Comparison of ENCODE assay signal across 21 mouse cellular contexts in the genomic region with DNA sequence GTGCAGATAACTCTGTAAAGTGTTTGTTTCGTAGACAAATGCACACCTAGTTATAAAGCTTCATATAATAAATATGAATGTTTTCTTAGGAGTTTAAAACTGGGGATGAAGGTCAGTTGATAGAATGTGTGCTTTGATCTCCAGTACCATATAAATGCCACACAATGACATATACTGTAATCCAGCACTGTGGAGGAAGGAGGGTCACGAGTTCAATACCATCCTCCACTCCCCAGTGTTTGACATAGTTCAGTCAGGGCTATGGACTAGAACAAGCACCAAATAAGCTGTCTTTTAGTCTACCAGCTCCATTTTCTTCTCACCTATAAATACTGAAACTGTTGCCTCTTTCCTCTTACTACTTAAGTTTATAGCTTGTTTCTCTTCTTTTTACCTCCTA.
"Had no signal": no experiment of that assay in that cellular context is flagged by ENCODE, and none has a peak within 500 bp of the region (broad histone marks: within the 10 kb centered on the region; RNA-seq: fewer than 3 reads in every experiment).

No protein-coding gene starts in this region.

- H3K9me3 ChIP-seq: heart, embryonic 13.5 days; heart, embryonic 15.5 days; hindbrain, embryonic 13.5 days; hindbrain, embryonic 15.5 days; limb, embryonic 10.5 days; limb, embryonic 12.5 days had no signal

- H3K27me3 ChIP-seq: heart, embryonic 13.5 days; heart, embryonic 15.5 days; hindbrain, embryonic 13.5 days; hindbrain, embryonic 15.5 days; limb, embryonic 12.5 days had no signal

- H3K36me3 ChIP-seq: heart, embryonic 13.5 days; heart, embryonic 15.5 days; hindbrain, embryonic 13.5 days; hindbrain, embryonic 15.5 days; limb, embryonic 10.5 days; limb, embryonic 12.5 days had no signal

- H3K27ac ChIP-seq: heart, adult 2 months; heart, embryonic 13.5 days; heart, embryonic 15.5 days; hindbrain, embryonic 13.5 days; hindbrain, embryonic 15.5 days; hindbrain, postnatal 0 days; layer of hippocampus, adult 2 months; left cerebral cortex, adult 2 months; limb, embryonic 10.5 days; limb, embryonic 12.5 days had no signal

- H3K4me3 ChIP-seq: heart, adult 2 months; heart, embryonic 13.5 days; heart, embryonic 15.5 days; hindbrain, embryonic 13.5 days; hindbrain, embryonic 15.5 days; layer of hippocampus, adult 2 months; left cerebral cortex, adult 2 months; limb, embryonic 10.5 days; limb, embryonic 12.5 days had no signal

- ATAC-seq: forebrain, embryonic 16.5 days; hindbrain, postnatal 0 days had no signal

- H3K9ac ChIP-seq: heart, embryonic 13.5 days; heart, embryonic 15.5 days; hindbrain, embryonic 13.5 days; hindbrain, embryonic 15.5 days; limb, embryonic 12.5 days had no signal

- H3K4me2 ChIP-seq: heart, embryonic 11.5 days; heart, embryonic 13.5 days; heart, embryonic 15.5 days; hindbrain, embryonic 13.5 days; hindbrain, embryonic 15.5 days; limb, embryonic 12.5 days had no signal

- DNase-seq: gastrocnemius, postnatal 14 days; gastrocnemius, postnatal 36 days; heart, adult 2 months; heart, postnatal 14 days; heart, postnatal 36 days; kidney, adult 18-20 months; kidney, adult 8-10 months; kidney, postnatal 10 days; kidney, postnatal 25 days; kidney, postnatal 4 days had no signal
